Mouse (Mus musculus): Measurements from ENCODE around the gene Samd14.

Samd14 gene

DNA sequence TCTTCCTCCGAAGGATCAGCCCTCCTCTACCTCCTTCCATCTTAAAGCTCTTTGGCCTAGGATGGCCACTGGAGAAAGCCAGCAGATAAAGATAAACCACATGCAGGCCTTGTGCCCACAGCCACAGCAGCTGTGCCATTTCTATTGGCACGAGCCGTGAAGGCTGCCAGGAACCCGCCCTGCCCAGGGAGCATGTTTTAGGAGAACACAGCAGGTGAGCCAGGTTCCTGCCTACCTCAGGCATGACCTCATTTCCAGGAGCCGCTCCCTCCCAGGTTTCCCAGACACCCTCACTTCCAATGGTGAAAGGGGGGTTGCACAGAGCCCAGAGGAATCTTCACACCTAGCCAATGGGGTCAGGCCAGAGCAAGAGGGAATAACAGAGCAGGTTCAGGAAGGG is 63.1 kb downstream of the Samd14 start:
- DNase-seq (ENCODE audit: low spot score in 2 of 2) = no peak

DNA sequence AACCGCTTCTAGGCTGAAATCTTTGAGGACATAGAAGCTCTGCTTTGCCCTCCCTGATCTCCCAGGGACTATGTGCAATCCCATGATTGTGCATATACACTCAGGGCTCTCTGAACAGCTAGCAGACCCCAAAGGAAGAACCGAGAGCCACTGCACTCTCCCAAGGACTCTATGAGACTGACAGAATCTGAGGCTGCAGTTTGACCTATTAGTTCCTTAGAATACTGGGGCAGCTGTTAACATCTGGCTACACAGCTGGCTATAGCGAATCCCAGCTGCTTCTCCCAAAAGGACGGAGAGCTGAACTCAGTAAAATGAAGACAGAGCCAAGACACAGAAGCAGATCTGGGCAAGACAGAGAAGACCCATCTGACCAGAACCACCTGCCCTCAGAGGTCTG is 64.2 kb downstream of the Samd14 start:
- DNase-seq (ENCODE audit: low spot score in 2 of 2) = no peak

DNA sequence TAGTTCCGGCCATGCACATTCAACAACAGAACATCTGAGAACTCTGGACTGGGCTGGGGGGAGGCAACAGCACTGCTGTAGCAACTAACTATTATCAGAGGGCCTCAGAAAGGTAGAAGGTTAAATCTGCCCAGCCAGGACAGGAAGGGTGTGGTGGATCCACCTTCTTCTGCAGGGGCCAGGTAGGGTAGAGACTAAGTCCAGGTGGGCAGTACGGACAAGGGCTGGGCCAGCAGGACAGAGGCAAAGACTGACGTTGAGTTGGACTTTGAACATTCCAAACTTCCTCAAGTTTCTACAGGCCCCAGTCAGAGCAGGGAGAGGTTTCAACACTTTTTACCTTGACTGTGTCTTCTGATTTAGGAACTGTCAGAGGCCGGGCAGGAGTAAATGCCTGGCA is 65.0 kb downstream of the Samd14 start:
- DNase-seq (ENCODE audit: low spot score in 2 of 2) = no peak

DNA sequence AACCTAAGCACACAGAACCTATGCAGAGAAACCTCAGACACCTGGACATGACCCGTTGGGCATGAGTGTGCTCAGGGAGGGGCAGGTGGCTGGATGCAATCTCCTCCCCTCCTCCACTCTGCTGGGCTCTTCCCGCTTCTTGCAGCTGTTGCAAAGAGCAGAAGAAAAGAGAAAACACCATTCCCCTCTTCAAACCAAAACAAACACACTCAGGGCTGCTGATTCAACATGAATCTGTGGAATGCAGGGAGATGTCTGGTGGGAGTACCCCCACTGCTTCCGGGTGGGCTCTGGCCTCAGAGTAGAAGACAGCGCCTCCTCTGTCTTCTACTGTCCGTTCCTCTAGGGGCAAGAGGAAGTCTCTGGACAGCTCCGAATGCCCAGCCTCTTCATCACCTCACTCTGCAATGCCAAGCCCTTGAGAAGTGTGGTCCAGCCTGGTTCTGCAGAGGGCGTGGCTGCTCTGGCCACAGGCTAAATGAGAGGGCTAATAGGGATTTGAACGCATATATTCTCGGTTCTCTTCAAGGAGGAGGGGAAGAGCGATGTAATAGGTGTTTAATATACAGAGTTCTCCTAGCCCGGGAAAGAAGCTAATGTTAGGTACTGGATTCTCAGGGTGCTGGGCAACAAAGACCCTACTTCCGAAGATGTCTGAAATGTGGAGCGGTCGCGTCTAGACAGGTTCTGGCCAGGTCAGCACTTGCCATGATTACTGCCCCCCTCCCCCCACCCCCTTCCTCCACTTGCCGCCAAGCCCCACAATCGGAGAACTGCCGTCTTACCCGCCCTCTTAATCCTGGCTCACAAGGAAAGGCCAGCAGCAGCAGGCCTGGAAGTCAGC is 65.7 kb downstream of the Samd14 start:
- DNase-seq (ENCODE audit: low spot score in 2 of 2) = no peak
